Mouse (Mus musculus): ENCODE results near the gene Slc1a2. TPM values are rescaled to one million over a fixed set of nuclear protein-coding genes. Genes with fewer than 3 reads are reported as not detected.

Slc1a2 gene
- polyA plus RNA-seq, 1 experiment: 0.90 TPM

DNA sequence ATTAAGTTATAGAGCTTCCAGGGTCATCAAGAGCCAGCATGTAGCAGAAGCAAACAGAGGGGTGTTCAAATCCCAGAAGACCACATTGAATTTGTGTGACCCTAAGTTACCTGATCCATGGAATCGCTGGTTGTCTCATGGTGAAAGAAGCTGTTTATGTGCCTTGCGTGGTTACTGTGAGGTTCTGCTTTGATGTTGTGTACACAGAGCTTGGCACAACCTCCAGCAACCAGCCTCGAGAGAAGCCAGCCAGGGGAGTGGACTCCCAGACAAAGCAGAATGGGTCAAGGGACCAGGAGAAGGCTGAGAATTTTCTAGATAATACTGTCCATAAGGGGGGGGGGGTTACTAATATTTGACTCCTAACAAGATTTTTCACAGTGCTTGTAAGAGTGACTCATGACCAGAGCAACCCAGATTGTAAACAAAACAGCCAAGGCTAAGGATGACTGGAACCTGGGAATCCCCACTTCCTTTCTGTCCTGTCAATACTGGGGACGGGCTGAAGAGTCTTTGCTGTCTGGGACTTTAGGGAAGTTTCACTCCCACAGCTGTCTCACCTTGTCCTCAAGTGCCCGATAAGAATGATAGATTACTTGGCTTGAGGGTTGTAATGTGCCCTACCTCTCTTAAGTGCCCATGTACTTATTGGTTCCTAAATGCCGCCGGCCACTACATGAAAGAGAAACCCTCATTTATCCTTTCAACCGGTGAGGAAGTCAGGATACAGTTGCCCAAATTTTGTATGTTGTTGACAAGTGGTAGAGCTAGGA is 106.3 kb downstream of the Slc1a2 start:
- Histone ChIP-seq H3K27ac (ENCODE audit: insufficient read depth, low read length) (no peak overlapping the region), H3K4me3 (ENCODE audit: insufficient read depth, low read length) (no peak overlapping the region), H3K4me1 (ENCODE audit: control insufficient read depth, insufficient read depth, low read length) (peaks cover 2% of the 10 kb centered on the region; the same call in 1 of the 2 replicates)
- TF ChIP-seq POLR2A (IDR thresholded peaks at IDR 0.05; ENCODE audit: low read depth, low read length) (no peak), CTCF (IDR thresholded peaks at IDR 0.05; ENCODE audit: borderline replicate concordance, insufficient read depth, low read length) (no peak)

- H3K27ac ChIP-seq (ENCODE audit: insufficient read depth, low read length): no peak overlapping the region
- no peaks in the 10 kb centered on the region; the same call in 1 of the 2 replicates for H3K4me1 ChIP-seq (ENCODE audit: control insufficient read depth, insufficient read depth, low read length)
- no peak for TF ChIP-seq CTCF (IDR thresholded peaks at IDR 0.05; ENCODE audit: borderline replicate concordance, insufficient read depth, low read length)
- no peak for TF ChIP-seq POLR2A (IDR thresholded peaks at IDR 0.05; ENCODE audit: low read depth, low read length)
- no peak overlapping the region for H3K4me3 ChIP-seq (ENCODE audit: insufficient read depth, low read length)
Observed at GRCm38 (mm10) chr2:102768267-102768666, 109.8 kb downstream of the Slc1a2 start.

GRCm38 (mm10) chr2:102771304-102771703 is 112.8 kb downstream of the Slc1a2 start:
- no peak for TF ChIP-seq CTCF (IDR thresholded peaks at IDR 0.05; ENCODE audit: borderline replicate concordance, insufficient read depth, low read length)
- no peak for TF ChIP-seq POLR2A (IDR thresholded peaks at IDR 0.05; ENCODE audit: low read depth, low read length)
- Histone ChIP-seq H3K4me3 (ENCODE audit: insufficient read depth, low read length) (no peak overlapping the region), H3K27ac (ENCODE audit: insufficient read depth, low read length) (no peak overlapping the region), H3K4me1 (ENCODE audit: control insufficient read depth, insufficient read depth, low read length) (no peaks in the 10 kb centered on the region)

- Histone ChIP-seq H3K4me1 (ENCODE audit: control insufficient read depth, insufficient read depth, low read length) (no peaks in the 10 kb centered on the region), H3K27ac (ENCODE audit: insufficient read depth, low read length) (no peak overlapping the region), H3K4me3 (ENCODE audit: insufficient read depth, low read length) (no peak overlapping the region)
- TF ChIP-seq POLR2A (IDR thresholded peaks at IDR 0.05; ENCODE audit: low read depth, low read length): no peak
Observed at GRCm38 (mm10) chr2:102772276-102772675, 113.8 kb downstream of the Slc1a2 start.

- TF ChIP-seq CTCF (IDR thresholded peaks at IDR 0.05; ENCODE audit: borderline replicate concordance, insufficient read depth, low read length) (no peak), POLR2A (IDR thresholded peaks at IDR 0.05; ENCODE audit: low read depth, low read length) (no peak)
- Histone ChIP-seq H3K27ac (ENCODE audit: insufficient read depth, low read length) (no peak overlapping the region), H3K4me1 (ENCODE audit: control insufficient read depth, insufficient read depth, low read length) (no peaks in the 10 kb centered on the region), H3K4me3 (ENCODE audit: insufficient read depth, low read length) (no peak overlapping the region)
Observed at GRCm38 (mm10) chr2:102774700-102775099, 116.2 kb downstream of the Slc1a2 start.

- Histone ChIP-seq H3K4me1 (ENCODE audit: control insufficient read depth, insufficient read depth, low read length) (no peaks in the 10 kb centered on the region), H3K4me3 (ENCODE audit: insufficient read depth, low read length) (no peak overlapping the region), H3K27ac (ENCODE audit: insufficient read depth, low read length) (no peak overlapping the region)
- TF ChIP-seq POLR2A (IDR thresholded peaks at IDR 0.05; ENCODE audit: low read depth, low read length) (no peak), CTCF (IDR thresholded peaks at IDR 0.05; ENCODE audit: borderline replicate concordance, insufficient read depth, low read length) (no peak)
Observed at GRCm38 (mm10) chr2:102775561-102775960, 117.1 kb downstream of the Slc1a2 start.

GRCm38 (mm10) chr2:102778208-102778607 is 119.7 kb downstream of the Slc1a2 start:
- no peak overlapping the region for H3K27ac ChIP-seq (ENCODE audit: insufficient read depth, low read length)

GRCm38 (mm10) chr2:102782751-102783150 is 124.3 kb downstream of the Slc1a2 start:
- Histone ChIP-seq H3K4me1 (ENCODE audit: control insufficient read depth, insufficient read depth, low read length) (no peaks in the 10 kb centered on the region), H3K27ac (ENCODE audit: insufficient read depth, low read length) (no peak overlapping the region), H3K4me3 (ENCODE audit: insufficient read depth, low read length) (no peak overlapping the region)
- no peak for TF ChIP-seq POLR2A (IDR thresholded peaks at IDR 0.05; ENCODE audit: low read depth, low read length)
- no peak for TF ChIP-seq CTCF (IDR thresholded peaks at IDR 0.05; ENCODE audit: borderline replicate concordance, insufficient read depth, low read length)

More at GRCm38 (mm10) chr2:102778208-102778607, 119.7 kb downstream of the Slc1a2 start:
- TF ChIP-seq CTCF (IDR thresholded peaks at IDR 0.05; ENCODE audit: borderline replicate concordance, insufficient read depth, low read length) (no peak), POLR2A (IDR thresholded peaks at IDR 0.05; ENCODE audit: low read depth, low read length) (no peak)
- H3K4me3 ChIP-seq (ENCODE audit: insufficient read depth, low read length): no peak overlapping the region
- H3K4me1 ChIP-seq (ENCODE audit: control insufficient read depth, insufficient read depth, low read length): no peaks in the 10 kb centered on the region

GRCm38 (mm10) chr2:102785696-102786095 is 127.2 kb downstream of the Slc1a2 start:
- Histone ChIP-seq H3K4me3 (ENCODE audit: insufficient read depth, low read length) (no peak overlapping the region), H3K4me1 (ENCODE audit: control insufficient read depth, insufficient read depth, low read length) (no peaks in the 10 kb centered on the region), H3K27ac (ENCODE audit: insufficient read depth, low read length) (no peak overlapping the region)
- TF ChIP-seq CTCF (IDR thresholded peaks at IDR 0.05; ENCODE audit: borderline replicate concordance, insufficient read depth, low read length): no peak

DNA sequence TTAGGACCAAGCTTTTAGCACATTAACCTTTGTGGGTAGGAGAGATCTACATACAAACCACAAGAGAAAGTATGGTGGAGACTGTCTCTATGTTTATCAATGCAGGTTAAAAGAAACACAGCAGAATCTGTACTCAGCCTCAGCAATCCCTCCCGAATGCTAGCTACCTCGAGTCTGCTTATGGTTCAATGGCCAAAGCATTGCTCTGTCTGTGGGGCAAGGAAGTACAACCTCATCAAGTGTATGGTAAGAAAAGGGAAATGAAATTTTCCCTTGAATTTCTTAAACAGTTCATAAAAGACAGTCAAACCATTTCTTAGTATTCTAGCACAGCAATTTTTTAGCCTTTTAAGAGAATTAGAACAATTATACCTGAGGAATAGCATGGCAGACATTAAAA is 133.2 kb downstream of the Slc1a2 start:
- no peak overlapping the region for H3K4me3 ChIP-seq (ENCODE audit: insufficient read depth, low read length)
- H3K4me1 ChIP-seq (ENCODE audit: control insufficient read depth, insufficient read depth, low read length): no peaks in the 10 kb centered on the region
- no peak for TF ChIP-seq CTCF (IDR thresholded peaks at IDR 0.05; ENCODE audit: borderline replicate concordance, insufficient read depth, low read length)
- TF ChIP-seq POLR2A (IDR thresholded peaks at IDR 0.05; ENCODE audit: low read depth, low read length): no peak
- no peak overlapping the region for H3K27ac ChIP-seq (ENCODE audit: insufficient read depth, low read length)
